Mouse (Mus musculus) neural tube, embryonic 15.5 days (tissue): ENCODE measurements around the gene Vmn2r105. TPM values are rescaled to one million over a fixed set of nuclear protein-coding genes. Genes with fewer than 3 reads are reported as not detected.

ENCODE experiments used
- ATAC-seq: fragments of 200-750 bp; cut with Nextera tagmentation; 2 replicates; pipeline ENCODE4 v1.8.0; 2017; ENCODE audit warnings: mild to moderate bottlenecking, moderate TSS enrichment, moderate library complexity; ENCODE audit not compliant: low FRiP score
- H3K27ac ChIP-seq: fragments of 300-500 bp; sonication (generic); replicated peaks from 2 replicates; pipeline ENCODE4 v1.5.1; 2015; ENCODE audit warnings: mild to moderate bottlenecking, inconsistent platforms
- H3K27me3 ChIP-seq: fragments of 300-500 bp; sonication (generic); replicated peaks from 2 replicates; pipeline ENCODE4 v1.6.1; 2015; ENCODE audit warnings: inconsistent platforms
- H3K36me3 ChIP-seq: fragments of 300-500 bp; sonication (generic); 2 replicates; pipeline ENCODE4 v1.6.1; 2015; ENCODE audit warnings: inconsistent platforms
- H3K4me1 ChIP-seq: fragments of 300-500 bp; sonication (generic); 2 replicates; pipeline ENCODE4 v1.6.1; 2015; ENCODE audit warnings: inconsistent platforms
- H3K4me2 ChIP-seq: fragments of 300-500 bp; sonication (generic); 2 replicates; pipeline ENCODE4 v1.6.1; 2015; ENCODE audit warnings: inconsistent platforms, mild to moderate bottlenecking, moderate library complexity
- H3K4me3 ChIP-seq: fragments of 300-500 bp; sonication (generic); replicated peaks from 2 replicates; pipeline ENCODE4 v1.5.1; 2015; ENCODE audit warnings: mild to moderate bottlenecking, inconsistent platforms
- H3K9ac ChIP-seq: fragments of 300-500 bp; sonication (generic); replicated peaks from 2 replicates; pipeline ENCODE4 v1.6.1; 2015; ENCODE audit warnings: mild to moderate bottlenecking, inconsistent platforms
- H3K9me3 ChIP-seq: fragments of 300-500 bp; sonication (generic); replicated peaks from 2 replicates; pipeline ENCODE4 v1.6.1; 2016; ENCODE audit warnings: inconsistent platforms
- WGBS: fragments of 180-500 bp; shearing (Covaris S2); methylation state at CpG from one replicate; pipeline ENCODE4 v1.1.7; 2015; ENCODE audit warnings: mixed read lengths; 5-methylcytosine and 5-hydroxymethylcytosine counted together
- polyA plus RNA-seq: library from polyadenylated mRNA; unstranded; fragments of >200 nt; fragmentation: Nextera tagmentation; extraction: Ambion mirVana; gene quantifications from 2 replicates; pipeline ENCODE4 v1.2.1, GENCODE M21; 2015

Vmn2r105 gene
- not detected in 2 replicates for polyA plus RNA-seq

- WGBS = 81% methylated on average over 2 of the region's 2 CpGs
- Histone ChIP-seq H3K27ac (no peak within 1 kb of the TSS), H3K27me3 (no peaks in the 10 kb centered on the region), H3K9ac (no peak within 1 kb of the TSS), H3K4me1 (no peaks in the 10 kb centered on the region), H3K4me2 (no peak within 1 kb of the TSS), H3K9me3 (0 out of 2 replicates have a peak, but pooled peaks cover 8% of the 10 kb centered on the region), H3K4me3 (no peak within 1 kb of the TSS), H3K36me3 (no peaks in the 10 kb centered on the region)
- ATAC-seq = no peak
Measured at GRCm38 (mm10) chr17:20234952-20235351, at the start of gene Vmn2r105. Vmn2r105 (minus strand) TSS chr17:20235052.

- Histone ChIP-seq H3K4me1 (no peaks in the 10 kb centered on the region), H3K36me3 (no peaks in the 10 kb centered on the region), H3K9ac (no peak overlapping the region), H3K27me3 (no peaks in the 10 kb centered on the region), H3K27ac (no peak overlapping the region), H3K9me3 (peaks cover 22% of the 10 kb centered on the region; the same call in 1 of the 2 replicates), H3K4me2 (no peak overlapping the region), H3K4me3 (no peak overlapping the region)
- 73% methylated on average over 4 of the region's 4 CpGs for WGBS
- no peak for ATAC-seq
Measured at GRCm38 (mm10) chr17:20255522-20255921, 20.7 kb upstream of the Vmn2r105 start.

GRCm38 (mm10) chr17:20182997-20183396 lies 51.9 kb downstream of the Vmn2r105 start, which contains the start of gene Fpr-rs6:
Fpr-rs6 (minus strand) TSS chr17:20183097.
- Histone ChIP-seq H3K27me3 (no peaks in the 10 kb centered on the region), H3K36me3 (no peaks in the 10 kb centered on the region), H3K27ac (no peak within 1 kb of the TSS), H3K4me1 (no peaks in the 10 kb centered on the region), H3K9me3 (peaks cover 15% of the 10 kb centered on the region), H3K4me3 (no peak within 1 kb of the TSS), H3K9ac (no peak within 1 kb of the TSS), H3K4me2 (no peak within 1 kb of the TSS)
- ATAC-seq = no peak

Other genes with a start within 250 kb of the Vmn2r105 start
- gene Vmn2r104, start 186.7 kb downstream of the Vmn2r105 start, polyA plus RNA-seq = not detected in 2 replicates
- not detected in 2 replicates for gene Fpr-rs7, start 120.8 kb downstream of the Vmn2r105 start, polyA plus RNA-seq
- gene Fpr-rs6, start 52.0 kb downstream of the Vmn2r105 start, polyA plus RNA-seq = not detected in 2 replicates
- not detected in 2 replicates for gene Vmn2r106, start 50.5 kb upstream of the Vmn2r105 start, polyA plus RNA-seq
- gene Vmn2r107, start 110.2 kb upstream of the Vmn2r105 start, polyA plus RNA-seq = not detected in 2 replicates
- gene Vmn1r224, start 179.1 kb upstream of the Vmn2r105 start, polyA plus RNA-seq = not detected in 2 replicates
- gene Vmn2r108, start 246.3 kb upstream of the Vmn2r105 start, polyA plus RNA-seq = not detected in 2 replicates